Mouse (Mus musculus) hindbrain, embryonic 16.5 days (tissue): ENCODE data around the gene Capn11. TPM values are rescaled to one million over a fixed set of nuclear protein-coding genes. Genes with fewer than 3 reads are reported as not detected.

Experiments used
- ATAC-seq: fragments of 200-750 bp; cut with Nextera tagmentation; 2 replicates; pipeline ENCODE4 v1.8.0; 2017; ENCODE audit warnings: moderate TSS enrichment, moderate library complexity
- H3K27ac ChIP-seq: fragments of 300-500 bp; sonication (generic); 2 replicates; pipeline ENCODE4 v1.5.1; 2014; ENCODE audit warnings: low read depth, mild to moderate bottlenecking, control low read depth, low read length, moderate library complexity
- H3K27me3 ChIP-seq: fragments of 300-500 bp; sonication (generic); replicated peaks from 2 replicates; pipeline ENCODE4 v1.6.1; 2014; ENCODE audit warnings: low read length; ENCODE audit not compliant: control insufficient read depth, insufficient read depth
- H3K36me3 ChIP-seq: fragments of 300-500 bp; sonication (generic); 2 replicates; pipeline ENCODE4 v1.6.1; 2014; ENCODE audit warnings: mild to moderate bottlenecking, low read length, moderate library complexity, mixed read lengths; ENCODE audit not compliant: control insufficient read depth, insufficient read depth
- H3K4me1 ChIP-seq: fragments of 300-500 bp; sonication (generic); 2 replicates; pipeline ENCODE4 v1.6.1; 2014; ENCODE audit warnings: low read depth, low read length; ENCODE audit not compliant: control insufficient read depth, insufficient read depth
- H3K4me2 ChIP-seq: fragments of 300-500 bp; sonication (generic); 2 replicates; pipeline ENCODE4 v1.6.1; 2014; ENCODE audit warnings: mild to moderate bottlenecking, low read length, control low read depth, moderate library complexity
- H3K4me3 ChIP-seq: fragments of 300-500 bp; sonication (generic); 2 replicates; pipeline ENCODE4 v1.5.1; 2014; ENCODE audit warnings: mild to moderate bottlenecking, low read length, control low read depth, moderate library complexity
- H3K9ac ChIP-seq: fragments of 300-500 bp; sonication (generic); 2 replicates; pipeline ENCODE4 v1.6.1; 2014; ENCODE audit warnings: low read depth, mild to moderate bottlenecking, control low read depth, low read length, moderate library complexity
- H3K9me3 ChIP-seq: fragments of 300-500 bp; sonication (generic); 2 replicates; pipeline ENCODE4 v1.6.1; 2014; ENCODE audit warnings: mild to moderate bottlenecking, low read length, moderate library complexity; ENCODE audit not compliant: control insufficient read depth
- WGBS: fragments of 180-500 bp; shearing (Covaris S2); extraction: QIAGEN DNeasy Blood & Tissue Kit; methylation state at CpG from one replicate; pipeline ENCODE4 v1.1.7; 2014; 5-methylcytosine and 5-hydroxymethylcytosine counted together
- polyA plus RNA-seq: library from polyadenylated mRNA; unstranded; fragments of >200 nt; fragmentation: Nextera tagmentation; extraction: Ambion mirVana; gene quantifications from 2 replicates; pipeline ENCODE4 v1.2.1, GENCODE M21; 2015

Capn11 gene
- polyA plus RNA-seq, 1 experiment from 2014 or later = 0.79 TPM

- H3K27ac ChIP-seq = peak overlapping the region; percentile 76
- H3K4me2 ChIP-seq = no peak overlapping the region; the same call in 1 of the 2 replicates
- H3K4me3 ChIP-seq = no peak overlapping the region
- WGBS = 23% methylated on average over 14 of the region's 14 CpGs
- H3K4me1 ChIP-seq = peaks cover 15% of the 10 kb centered on the region
- H3K9ac ChIP-seq = peak overlapping the region; percentile 41
- no peaks in the 10 kb centered on the region for H3K9me3 ChIP-seq
- peak; percentile 62 for ATAC-seq
- no peaks in the 10 kb centered on the region for H3K27me3 ChIP-seq
- H3K36me3 ChIP-seq = no peaks in the 10 kb centered on the region
These were observed 74.0 kb downstream of the Capn11 start for GRCm38 (mm10) chr17:45584939-45585678.

- no peaks in the 10 kb centered on the region for H3K27me3 ChIP-seq
- WGBS = 35% methylated on average over 12 of the region's 12 CpGs
- peak overlapping the region; percentile 76 for H3K27ac ChIP-seq
- ATAC-seq = peak; percentile 85
- peak overlapping the region; percentile 41; the same call in 1 of the 2 replicates for H3K9ac ChIP-seq
- H3K36me3 ChIP-seq = no peaks in the 10 kb centered on the region
- H3K4me3 ChIP-seq = no peak overlapping the region
- H3K4me1 ChIP-seq = peaks cover 15% of the 10 kb centered on the region
- no peaks in the 10 kb centered on the region for H3K9me3 ChIP-seq
- H3K4me2 ChIP-seq = no peak overlapping the region; the same call in 1 of the 2 replicates
These were observed 74.8 kb downstream of the Capn11 start for GRCm38 (mm10) chr17:45584096-45584896.

DNA sequence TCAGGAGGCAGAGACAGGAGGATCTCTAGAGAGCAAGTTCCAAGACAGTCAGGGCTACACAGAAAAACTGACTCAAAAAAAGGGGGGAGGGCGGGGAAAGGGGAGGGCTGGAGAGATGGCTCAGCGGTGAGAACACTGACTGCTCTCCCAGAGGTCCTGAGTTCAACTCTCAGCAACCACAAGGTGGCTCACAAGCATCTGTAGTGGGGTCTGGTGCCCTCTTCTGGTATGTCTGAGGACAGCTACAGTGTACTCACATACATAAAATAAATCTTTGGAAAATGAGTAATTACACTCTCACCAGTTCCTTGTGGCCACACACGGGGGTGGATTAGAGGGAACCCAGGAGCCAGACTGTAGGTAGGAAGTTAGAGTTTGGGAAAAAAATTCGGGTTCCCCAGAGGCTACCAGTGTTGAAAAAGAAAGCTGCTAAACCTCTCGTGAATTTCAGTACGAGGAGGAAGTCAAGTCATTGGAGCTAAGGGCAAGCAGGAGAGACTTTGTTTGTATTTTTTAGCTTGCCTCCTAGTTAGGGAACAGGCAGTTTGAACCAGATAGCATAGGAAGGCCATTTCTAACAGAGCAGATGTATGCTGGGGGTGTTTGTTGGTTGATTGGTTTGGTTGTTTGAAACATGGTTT, 76.3 kb downstream of the Capn11 start:
- H3K4me2 ChIP-seq = no peak overlapping the region
- 70% methylated on average over 6 of the region's 6 CpGs for WGBS
- H3K27ac ChIP-seq = no peak overlapping the region
- no peaks in the 10 kb centered on the region for H3K9me3 ChIP-seq
- ATAC-seq = no peak
- no peaks in the 10 kb centered on the region for H3K27me3 ChIP-seq
- H3K4me1 ChIP-seq = peaks cover 15% of the 10 kb centered on the region
- H3K36me3 ChIP-seq = no peaks in the 10 kb centered on the region
- H3K4me3 ChIP-seq = no peak overlapping the region
- H3K9ac ChIP-seq = no peak overlapping the region

DNA sequence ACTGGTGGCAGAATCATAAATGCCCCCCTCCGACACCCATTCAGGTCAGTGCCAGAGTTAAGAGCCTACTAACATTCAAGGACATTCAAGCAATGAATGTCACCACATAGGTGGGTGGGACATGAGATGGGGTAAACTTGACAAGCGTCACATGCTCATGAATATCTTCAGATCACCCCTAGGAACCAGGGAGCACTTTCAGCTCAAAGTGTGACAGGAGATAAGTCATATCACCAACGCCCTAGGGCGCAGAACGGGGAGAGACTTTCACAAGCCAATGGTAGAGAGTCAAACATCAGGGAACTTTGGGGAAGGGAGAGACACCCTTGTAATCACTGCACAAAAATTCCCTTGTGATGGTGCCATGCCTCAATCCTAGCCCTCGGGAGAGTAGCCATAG, 76.9 kb downstream of the Capn11 start:
- H3K4me3 ChIP-seq = no peak overlapping the region
- no peaks in the 10 kb centered on the region for H3K27me3 ChIP-seq
- H3K36me3 ChIP-seq = no peaks in the 10 kb centered on the region
- no peak for ATAC-seq
- WGBS = 95% methylated on average over 6 of the region's 6 CpGs
- no peak overlapping the region for H3K4me2 ChIP-seq
- H3K9me3 ChIP-seq = no peaks in the 10 kb centered on the region
- no peak overlapping the region for H3K9ac ChIP-seq
- no peak overlapping the region for H3K27ac ChIP-seq
- peaks cover 15% of the 10 kb centered on the region for H3K4me1 ChIP-seq

GRCm38 (mm10) chr17:45581567-45581983, 77.5 kb downstream of the Capn11 start:
- Histone ChIP-seq H3K27me3 (no peaks in the 10 kb centered on the region), H3K9me3 (no peaks in the 10 kb centered on the region), H3K36me3 (no peaks in the 10 kb centered on the region), H3K4me2 (no peak overlapping the region), H3K9ac (no peak overlapping the region), H3K4me3 (no peak overlapping the region), H3K4me1 (peaks cover 15% of the 10 kb centered on the region), H3K27ac (no peak overlapping the region)
- no peak for ATAC-seq
- 10% methylated on average over 2 of the region's 2 CpGs for WGBS

- Histone ChIP-seq H3K9ac (no peak overlapping the region), H3K36me3 (no peaks in the 10 kb centered on the region), H3K4me1 (peaks cover 15% of the 10 kb centered on the region), H3K4me3 (no peak overlapping the region), H3K4me2 (no peak overlapping the region), H3K9me3 (no peaks in the 10 kb centered on the region), H3K27me3 (no peaks in the 10 kb centered on the region), H3K27ac (no peak overlapping the region)
- 40% methylated on average over 12 of the region's 12 CpGs for WGBS
- no peak for ATAC-seq
These were observed 78.1 kb downstream of the Capn11 start for GRCm38 (mm10) chr17:45580958-45581477.

Other genes starting within 250 kb of the Capn11 start
- gene Cdc5l, start 225.6 kb downstream of the Capn11 start, polyA plus RNA-seq = 54.7 and 57.0 TPM in 2 replicates
- gene Spats1, start 183.9 kb downstream of the Capn11 start, polyA plus RNA-seq = 2.4 and 3.5 TPM in 2 replicates
- gene Aars2, start 152.5 kb downstream of the Capn11 start, polyA plus RNA-seq = 20.6 and 21.7 TPM in 2 replicates
- 6.1 and 6.3 TPM in 2 replicates for gene Tcte1, start 135.9 kb downstream of the Capn11 start, polyA plus RNA-seq
- 29.3 and 31.7 TPM in 2 replicates for gene Tmem151b, start 109.6 kb downstream of the Capn11 start, polyA plus RNA-seq
- 6.1 and 6.8 TPM in 2 replicates for gene Nfkbie, start 103.6 kb downstream of the Capn11 start, polyA plus RNA-seq
- 96.2 and 101 TPM in 2 replicates for gene Slc35b2, start 95.5 kb downstream of the Capn11 start, polyA plus RNA-seq
- 1,542 and 1,571 TPM in 2 replicates for gene Hsp90ab1, start 86.1 kb downstream of the Capn11 start, polyA plus RNA-seq
- gene Slc29a1, start 59.7 kb downstream of the Capn11 start, polyA plus RNA-seq = 55.7 and 56.5 TPM in 2 replicates
- 1.2 TPM in 1 of 2 replicates, not detected in the other for gene Mymx, start 57.2 kb downstream of the Capn11 start, polyA plus RNA-seq
- gene Mrpl14, start 27.0 kb upstream of the Capn11 start, polyA plus RNA-seq = 128 and 134 TPM in 2 replicates
- 147 and 148 TPM in 2 replicates for gene Tmem63b, start 27.6 kb upstream of the Capn11 start, polyA plus RNA-seq
- gene 1600014C23Rik, start 74.5 kb upstream of the Capn11 start, polyA plus RNA-seq = 0.66 TPM in 1 of 2 replicates, not detected in the other